Mouse (Mus musculus) lung, adult 2 months (tissue): ENCODE data around the gene Mapkbp1.

Experiments
- CTCF ChIP-seq: fragments of 200-500 bp; IDR thresholded peaks from 2 replicates; pipeline ENCODE4 v1.5.1; 2011; ENCODE audit warnings: mild to moderate bottlenecking, low read length, control low read depth; ENCODE audit not compliant: insufficient read depth
- POLR2A ChIP-seq: fragments of 200-500 bp; IDR thresholded peaks from 2 replicates; pipeline ENCODE4 v1.6.1; 2011; ENCODE audit warnings: low read depth, mild to moderate bottlenecking, control low read depth, low read length, borderline replicate concordance; ENCODE audit errors: extremely low read depth

GRCm38 (mm10) chr2:120062248-120062647, 89.7 kb downstream of the Mapkbp1 start:
- TF ChIP-seq POLR2A, result no peak
- TF ChIP-seq CTCF, result no peak
